Mouse (Mus musculus): ENCODE measurements at regions not wholly inside any gene's neighbourhood (a gene's known extent, or its start where the extent isn't known, plus 50 kb on each side); places are given as distances from the start of the nearest gene placed in this dataset.

DNA sequence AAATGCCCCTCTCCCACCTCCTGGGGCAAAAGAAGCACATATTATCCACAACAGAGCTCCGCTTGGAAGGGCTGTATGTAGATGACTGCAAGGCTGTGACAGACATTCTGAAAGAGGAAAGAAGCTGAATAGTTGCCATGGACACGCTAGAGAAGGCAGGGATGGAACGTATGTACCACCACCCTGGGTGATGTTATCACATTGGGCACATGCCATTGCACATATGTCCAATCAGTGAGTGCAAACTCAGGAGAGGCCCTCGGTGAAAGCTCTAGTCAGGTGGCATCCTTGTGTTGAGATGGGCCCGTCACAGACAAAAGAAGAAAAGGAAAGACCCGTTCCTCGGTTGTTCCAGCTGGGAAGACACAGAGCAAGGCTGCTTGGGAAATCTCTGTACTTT lies 99.8 kb downstream of the Sox2 start:
- TF ChIP-seq GATA1 (IDR thresholded peaks at IDR 0.05; ENCODE audit: borderline replicate concordance, low read length): no peak
- no peak for TF ChIP-seq FLI1 (IDR thresholded peaks at IDR 0.05; ENCODE audit: low read length)

Measured in megakaryocyte, embryonic 14.5 days (primary cell).